Mouse (Mus musculus): ENCODE results near the gene Doc2b.

DNA sequence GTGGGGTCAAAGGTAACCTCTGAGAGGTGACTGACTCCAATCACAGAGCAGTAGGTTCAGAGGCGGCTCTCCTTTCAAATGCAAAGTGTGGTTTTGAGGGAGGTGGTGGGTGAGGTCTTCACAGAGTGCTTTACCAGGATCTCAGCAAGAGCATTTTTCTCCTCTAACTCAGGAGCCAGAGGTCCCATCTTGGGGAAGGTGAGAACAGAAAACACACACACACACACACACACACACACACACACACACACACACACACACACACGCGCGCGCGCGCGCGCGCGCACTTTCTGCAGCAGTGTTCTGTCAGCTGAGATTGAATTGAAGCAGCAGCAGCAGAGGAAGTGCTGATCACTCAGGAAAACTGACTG, 40.4 kb upstream of the Doc2b start:
- TF ChIP-seq CTCF (IDR thresholded peaks at IDR 0.05; ENCODE audit: low read depth, low read length) (no peak), GATA2 (IDR thresholded peaks at IDR 0.05; ENCODE audit: borderline replicate concordance, low read depth, low read length) (no peak), GATA1 (IDR thresholded peaks at IDR 0.05; ENCODE audit: borderline replicate concordance, low read length) (no peak), TAL1 (conservative IDR thresholded peaks at IDR 0.05; ENCODE audit: low read depth, low read length) (no peak)

All from G1E (cell line).